Mouse (Mus musculus): ENCODE measurements around the gene Npcd. TPM values are rescaled to one million over a fixed set of nuclear protein-coding genes. Genes with fewer than 3 reads are reported as not detected.
A peak's percentile ranks its signal among the peaks of the same experiment; 100 is the strongest.

Gene Npcd
- polyA plus RNA-seq, 1 experiment from 2014 or later: 2.5 TPM

DNA sequence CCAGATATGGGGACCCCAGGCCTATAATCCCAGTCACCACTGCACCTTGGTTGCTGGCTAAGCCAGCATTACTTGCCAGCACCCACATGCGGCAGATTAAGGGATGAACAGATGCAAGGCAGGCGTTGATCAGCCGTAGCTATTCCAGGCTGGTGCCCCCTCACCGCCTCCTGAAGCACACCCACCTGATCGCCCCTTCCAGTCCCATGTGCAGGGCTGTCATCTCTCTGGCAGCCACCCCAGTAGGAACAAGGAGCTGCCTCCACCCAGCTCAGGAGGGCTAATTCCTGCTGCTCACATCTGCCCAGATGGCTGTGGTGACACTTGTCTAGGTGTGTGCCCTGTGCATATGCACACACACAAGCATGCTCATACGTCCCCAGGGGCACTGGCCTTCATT is 73.1 kb downstream of the Npcd start:
- peaks cover 17% of the 10 kb centered on the region; the same call in 1 of the 2 replicates for H3K36me3 ChIP-seq (ENCODE audit: control insufficient read depth, insufficient read depth, low read length)
- no peaks in the 10 kb centered on the region for H3K27me3 ChIP-seq (ENCODE audit: control insufficient read depth, insufficient read depth, low read length)
- no peaks in the 10 kb centered on the region for H3K4me1 ChIP-seq (ENCODE audit: control insufficient read depth, insufficient read depth, low read length)
- no peak for ATAC-seq (ENCODE audit: low read depth)
- H3K27ac ChIP-seq (ENCODE audit: low read depth, low read length): no peak overlapping the region
- H3K4me3 ChIP-seq (ENCODE audit: low read depth, low read length): no peak overlapping the region
- no peak overlapping the region for H3K9ac ChIP-seq (replicated peaks; ENCODE audit: low read depth, low read length)
- 93% methylated on average over 6 of the region's 6 CpGs for WGBS
- no peak overlapping the region for H3K4me2 ChIP-seq (ENCODE audit: low read depth, low read length)
- H3K9me3 ChIP-seq (ENCODE audit: control insufficient read depth, low read length): no peaks in the 10 kb centered on the region

DNA sequence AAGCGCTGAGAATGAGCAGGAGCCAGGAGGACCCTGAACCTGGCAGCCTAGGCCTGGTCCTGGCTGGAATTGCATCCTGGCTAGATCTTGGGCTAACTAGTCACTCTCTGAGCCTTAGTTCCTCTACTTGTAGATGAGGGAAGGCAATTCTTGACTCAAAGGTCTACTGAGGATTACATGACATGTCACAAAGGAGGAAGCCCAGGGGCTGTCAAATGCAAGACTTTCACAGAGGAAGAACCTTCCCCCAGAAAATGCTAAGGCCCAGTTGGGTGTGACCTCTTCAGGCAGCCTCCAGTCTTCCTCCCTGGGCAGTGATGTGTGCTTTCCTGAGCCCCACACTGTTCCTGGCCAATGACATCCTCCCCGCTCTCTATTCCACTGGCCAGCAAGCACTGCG is 76.9 kb downstream of the Npcd start:
- H3K36me3 ChIP-seq (ENCODE audit: control insufficient read depth, insufficient read depth, low read length): peaks cover 2% of the 10 kb centered on the region; the same call in 1 of the 2 replicates
- H3K9me3 ChIP-seq (ENCODE audit: control insufficient read depth, low read length): no peaks in the 10 kb centered on the region
- H3K9ac ChIP-seq (replicated peaks; ENCODE audit: low read depth, low read length): no peak overlapping the region
- 97% methylated on average over 3 of the region's 3 CpGs for WGBS
- no peak overlapping the region for H3K4me2 ChIP-seq (ENCODE audit: low read depth, low read length)
- H3K4me1 ChIP-seq (ENCODE audit: control insufficient read depth, insufficient read depth, low read length): no peaks in the 10 kb centered on the region
- H3K27me3 ChIP-seq (ENCODE audit: control insufficient read depth, insufficient read depth, low read length): no peaks in the 10 kb centered on the region
- no peak for ATAC-seq (ENCODE audit: low read depth)
- no peak overlapping the region for H3K4me3 ChIP-seq (ENCODE audit: low read depth, low read length)
- no peak overlapping the region for H3K27ac ChIP-seq (ENCODE audit: low read depth, low read length)

DNA sequence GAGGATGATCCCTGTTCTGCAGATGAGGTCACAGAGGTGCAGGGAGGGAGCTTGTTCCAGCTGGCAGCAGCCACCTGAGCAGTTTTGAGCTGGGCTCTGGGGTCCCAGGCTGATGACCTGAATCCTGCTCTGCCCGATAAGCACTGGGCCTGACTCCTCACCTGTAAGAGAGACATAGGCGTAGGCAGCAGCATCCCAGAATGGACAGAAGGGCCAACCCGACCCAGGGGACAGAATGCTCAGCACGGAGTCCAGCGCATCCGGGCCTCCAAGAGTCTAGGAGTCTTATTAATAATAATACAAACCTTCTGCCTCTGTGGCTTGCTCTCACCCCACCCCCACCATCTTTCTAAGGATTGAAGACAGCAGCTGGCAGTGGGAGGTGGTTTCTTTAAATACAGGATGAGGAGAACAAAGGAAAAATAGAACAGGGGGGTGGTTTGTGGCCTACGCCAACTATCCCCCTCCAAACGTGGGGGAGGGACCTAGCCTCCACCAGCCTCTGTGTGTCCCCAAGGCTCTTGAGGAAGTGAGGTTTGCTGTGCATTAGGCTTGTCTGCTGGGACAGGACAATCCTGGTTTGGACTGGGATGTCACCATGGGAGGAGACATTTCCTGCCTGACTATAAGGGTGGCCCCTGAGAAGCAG is 77.9 kb downstream of the Npcd start:
- no peak for ATAC-seq (ENCODE audit: low read depth)
- Histone ChIP-seq H3K4me1 (ENCODE audit: control insufficient read depth, insufficient read depth, low read length) (no peaks in the 10 kb centered on the region), H3K36me3 (ENCODE audit: control insufficient read depth, insufficient read depth, low read length) (no peaks in the 10 kb centered on the region), H3K4me3 (ENCODE audit: low read depth, low read length) (no peak overlapping the region), H3K9me3 (ENCODE audit: control insufficient read depth, low read length) (no peaks in the 10 kb centered on the region), H3K4me2 (ENCODE audit: low read depth, low read length) (no peak overlapping the region), H3K9ac (replicated peaks; ENCODE audit: low read depth, low read length) (no peak overlapping the region), H3K27ac (ENCODE audit: low read depth, low read length) (no peak overlapping the region), H3K27me3 (ENCODE audit: control insufficient read depth, insufficient read depth, low read length) (no peaks in the 10 kb centered on the region)
- 79% methylated on average over 8 of the region's 8 CpGs for WGBS

DNA sequence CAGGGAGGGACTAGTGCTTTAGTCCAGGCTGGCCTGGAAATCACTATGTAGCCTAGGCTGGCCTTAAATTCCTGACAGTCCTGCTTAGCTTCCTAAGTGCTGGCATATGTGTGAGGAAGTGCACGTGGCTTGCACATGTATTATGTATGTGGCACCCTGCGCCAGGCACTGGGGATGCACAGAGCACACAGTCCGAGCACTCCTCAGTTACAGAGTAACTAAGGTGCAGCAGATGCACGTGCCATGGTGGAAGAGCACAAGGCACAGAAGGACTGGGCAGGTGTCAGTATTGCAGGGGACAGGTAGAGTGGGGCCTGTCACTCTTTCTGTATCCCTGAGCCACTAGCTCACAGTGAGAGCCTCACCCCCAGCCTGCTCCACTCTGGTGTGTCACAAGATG is 78.9 kb downstream of the Npcd start:
- Histone ChIP-seq H3K4me2 (ENCODE audit: low read depth, low read length) (no peak overlapping the region), H3K9me3 (ENCODE audit: control insufficient read depth, low read length) (no peaks in the 10 kb centered on the region), H3K4me1 (ENCODE audit: control insufficient read depth, insufficient read depth, low read length) (no peaks in the 10 kb centered on the region), H3K36me3 (ENCODE audit: control insufficient read depth, insufficient read depth, low read length) (no peaks in the 10 kb centered on the region), H3K27me3 (ENCODE audit: control insufficient read depth, insufficient read depth, low read length) (no peaks in the 10 kb centered on the region), H3K27ac (ENCODE audit: low read depth, low read length) (no peak overlapping the region), H3K9ac (replicated peaks; ENCODE audit: low read depth, low read length) (no peak overlapping the region), H3K4me3 (ENCODE audit: low read depth, low read length) (no peak overlapping the region)
- WGBS: 89% methylated on average over 4 of the region's 4 CpGs
- ATAC-seq (ENCODE audit: low read depth): no peak

- no peak overlapping the region for H3K4me2 ChIP-seq (ENCODE audit: low read depth, low read length)
- WGBS: 60% methylated on average over 4 of the region's 4 CpGs
- no peaks in the 10 kb centered on the region for H3K4me1 ChIP-seq (ENCODE audit: control insufficient read depth, insufficient read depth, low read length)
- H3K27me3 ChIP-seq (ENCODE audit: control insufficient read depth, insufficient read depth, low read length): no peaks in the 10 kb centered on the region
- H3K27ac ChIP-seq (ENCODE audit: low read depth, low read length): no peak overlapping the region
- no peaks in the 10 kb centered on the region for H3K36me3 ChIP-seq (ENCODE audit: control insufficient read depth, insufficient read depth, low read length)
- H3K9me3 ChIP-seq (ENCODE audit: control insufficient read depth, low read length): no peaks in the 10 kb centered on the region
- ATAC-seq (ENCODE audit: low read depth): no peak
- H3K4me3 ChIP-seq (ENCODE audit: low read depth, low read length): no peak overlapping the region
- no peak overlapping the region for H3K9ac ChIP-seq (replicated peaks; ENCODE audit: low read depth, low read length)
Measured at GRCm38 (mm10) chr15:79753873-79754272, 80.2 kb downstream of the Npcd start.

- Histone ChIP-seq H3K4me3 (ENCODE audit: low read depth, low read length) (no peak overlapping the region), H3K4me1 (ENCODE audit: control insufficient read depth, insufficient read depth, low read length) (no peaks in the 10 kb centered on the region), H3K4me2 (ENCODE audit: low read depth, low read length) (no peak overlapping the region), H3K36me3 (ENCODE audit: control insufficient read depth, insufficient read depth, low read length) (no peaks in the 10 kb centered on the region), H3K9ac (replicated peaks; ENCODE audit: low read depth, low read length) (no peak overlapping the region), H3K9me3 (ENCODE audit: control insufficient read depth, low read length) (no peaks in the 10 kb centered on the region), H3K27ac (ENCODE audit: low read depth, low read length) (no peak overlapping the region), H3K27me3 (ENCODE audit: control insufficient read depth, insufficient read depth, low read length) (no peaks in the 10 kb centered on the region)
- no peak for ATAC-seq (ENCODE audit: low read depth)
- 91% methylated on average over 3 of the region's 3 CpGs for WGBS
Measured at GRCm38 (mm10) chr15:79753420-79753752, 80.7 kb downstream of the Npcd start.

DNA sequence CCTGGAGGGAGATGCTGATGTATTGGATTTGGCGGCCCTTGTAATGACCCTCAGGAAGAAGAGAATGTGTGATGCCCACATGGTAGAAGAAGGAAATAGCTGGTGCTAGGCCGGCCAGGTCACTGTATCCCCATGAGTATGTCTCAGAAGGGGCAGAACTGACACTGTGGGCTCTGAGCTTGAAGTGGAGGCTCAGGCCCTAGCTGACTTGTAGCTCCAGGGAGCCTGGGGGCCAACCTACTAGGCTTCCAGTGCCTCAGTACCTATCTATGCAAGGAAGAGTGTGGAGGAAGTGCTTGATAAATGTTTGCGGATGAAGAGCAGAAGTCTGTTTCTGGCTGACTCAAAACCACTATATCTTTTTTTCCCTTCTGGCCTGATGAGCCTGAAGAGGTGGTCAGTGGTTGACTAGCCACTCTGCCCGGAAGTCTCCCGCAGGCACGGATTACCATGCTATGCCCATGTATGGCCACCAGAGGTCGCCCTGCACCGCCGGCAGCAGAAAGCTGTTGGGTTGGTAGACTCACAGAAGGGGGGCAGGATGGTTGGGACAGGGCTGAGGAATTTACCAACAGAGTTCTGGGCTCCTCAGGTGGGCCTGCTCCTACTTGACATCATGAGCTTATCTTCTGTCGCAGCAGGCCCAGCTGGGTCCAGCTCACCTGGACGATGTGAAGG is 81.2 kb downstream of the Npcd start:
- H3K9ac ChIP-seq (replicated peaks; ENCODE audit: low read depth, low read length): no peak overlapping the region
- peak; percentile 48; the same call in 1 of the 2 replicates for ATAC-seq (ENCODE audit: low read depth)
- H3K4me3 ChIP-seq (ENCODE audit: low read depth, low read length): no peak overlapping the region
- no peaks in the 10 kb centered on the region for H3K4me1 ChIP-seq (ENCODE audit: control insufficient read depth, insufficient read depth, low read length)
- H3K27me3 ChIP-seq (ENCODE audit: control insufficient read depth, insufficient read depth, low read length): no peaks in the 10 kb centered on the region
- 26% methylated on average over 11 of the region's 11 CpGs for WGBS
- no peaks in the 10 kb centered on the region for H3K36me3 ChIP-seq (ENCODE audit: control insufficient read depth, insufficient read depth, low read length)
- H3K27ac ChIP-seq (ENCODE audit: low read depth, low read length): no peak overlapping the region
- H3K4me2 ChIP-seq (ENCODE audit: low read depth, low read length): no peak overlapping the region
- no peaks in the 10 kb centered on the region for H3K9me3 ChIP-seq (ENCODE audit: control insufficient read depth, low read length)

DNA sequence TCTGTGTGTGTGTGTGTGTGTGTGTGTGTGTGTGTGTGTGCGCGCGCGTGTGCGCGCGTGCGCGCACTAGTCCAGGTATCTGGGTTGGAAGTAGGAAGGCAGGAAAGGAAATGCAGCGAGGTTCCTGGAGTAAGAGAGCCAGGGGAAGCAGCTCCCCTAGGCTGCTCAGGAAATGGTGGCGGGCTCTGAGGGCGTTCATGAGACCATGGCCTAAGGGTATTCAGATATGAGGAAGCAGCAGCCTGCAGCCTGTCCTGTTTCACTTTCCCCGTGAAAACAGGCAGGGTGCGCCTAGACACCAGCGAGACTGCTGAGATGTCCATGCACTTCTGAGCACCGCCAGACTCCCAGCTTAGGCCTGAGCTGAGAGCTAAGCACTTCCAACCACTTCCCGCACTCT is 82.3 kb downstream of the Npcd start:
- ATAC-seq (ENCODE audit: low read depth): no peak
- no peak overlapping the region for H3K27ac ChIP-seq (ENCODE audit: low read depth, low read length)
- WGBS: 90% methylated on average over 17 of the region's 17 CpGs
- H3K9me3 ChIP-seq (ENCODE audit: control insufficient read depth, low read length): no peaks in the 10 kb centered on the region
- no peak overlapping the region for H3K4me3 ChIP-seq (ENCODE audit: low read depth, low read length)
- H3K36me3 ChIP-seq (ENCODE audit: control insufficient read depth, insufficient read depth, low read length): no peaks in the 10 kb centered on the region
- no peak overlapping the region for H3K9ac ChIP-seq (replicated peaks; ENCODE audit: low read depth, low read length)
- H3K4me1 ChIP-seq (ENCODE audit: control insufficient read depth, insufficient read depth, low read length): no peaks in the 10 kb centered on the region
- H3K27me3 ChIP-seq (ENCODE audit: control insufficient read depth, insufficient read depth, low read length): no peaks in the 10 kb centered on the region
- no peak overlapping the region for H3K4me2 ChIP-seq (ENCODE audit: low read depth, low read length)

- Histone ChIP-seq H3K36me3 (ENCODE audit: control insufficient read depth, insufficient read depth, low read length) (no peaks in the 10 kb centered on the region), H3K4me3 (ENCODE audit: low read depth, low read length) (no peak overlapping the region)
- WGBS: 90% methylated on average over 8 of the region's 8 CpGs
Measured at GRCm38 (mm10) chr15:79750266-79750665, 83.8 kb downstream of the Npcd start.

More at GRCm38 (mm10) chr15:79750266-79750665, 83.8 kb downstream of the Npcd start:
- Histone ChIP-seq H3K4me1 (ENCODE audit: control insufficient read depth, insufficient read depth, low read length) (no peaks in the 10 kb centered on the region), H3K9ac (replicated peaks; ENCODE audit: low read depth, low read length) (no peak overlapping the region), H3K4me2 (ENCODE audit: low read depth, low read length) (no peak overlapping the region), H3K27me3 (ENCODE audit: control insufficient read depth, insufficient read depth, low read length) (no peaks in the 10 kb centered on the region), H3K9me3 (ENCODE audit: control insufficient read depth, low read length) (no peaks in the 10 kb centered on the region), H3K27ac (ENCODE audit: low read depth, low read length) (no peak overlapping the region)
- ATAC-seq (ENCODE audit: low read depth): no peak
